Mouse (Mus musculus) spleen, adult 2 months (tissue): ENCODE data around the gene Trmt112.

Source experiments
- CTCF ChIP-seq: fragments of 200-500 bp; IDR thresholded peaks from 2 replicates; pipeline ENCODE4 v1.5.1; 2011; ENCODE audit warnings: mild to moderate bottlenecking, inconsistent platforms; ENCODE audit not compliant: insufficient read depth, insufficient read length, insufficient replicate concordance; ENCODE audit errors: extremely low read depth
- POLR2A ChIP-seq: fragments of 200-500 bp; IDR thresholded peaks from 2 replicates; pipeline ENCODE4 v1.6.1; 2011; ENCODE audit warnings: low read depth, low read length, inconsistent platforms

GRCm38 (mm10) chr19:6912205-6912970 lies 2.9 kb downstream of the Trmt112 start:
- TF ChIP-seq CTCF (no peak), POLR2A (no peak)
